Mouse (Mus musculus): ENCODE results near the gene Nrxn3. TPM values are rescaled to one million over a fixed set of nuclear protein-coding genes. Genes with fewer than 3 reads are reported as not detected.

Gene Nrxn3
- polyA plus RNA-seq, 1 experiment: not detected

DNA sequence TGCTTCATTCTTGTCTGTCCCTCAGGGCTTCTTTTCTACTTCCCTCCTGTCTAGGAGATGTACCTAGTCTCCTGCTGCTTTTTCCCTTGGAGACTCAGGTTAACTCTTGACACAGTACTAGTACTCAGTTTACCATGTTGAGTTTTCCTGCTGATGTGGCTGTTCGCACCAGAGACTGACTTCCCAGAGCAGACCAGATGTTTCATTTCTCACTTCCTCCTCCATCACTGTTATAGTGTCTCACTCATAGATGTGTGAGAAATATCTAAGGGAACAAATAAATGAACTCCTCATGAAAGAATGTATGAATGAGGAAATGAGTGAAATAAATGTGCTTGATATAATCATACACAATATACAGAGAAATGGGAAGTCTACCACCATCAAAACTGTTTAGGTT, 1558.6 kb downstream of the Nrxn3 start:
- Histone ChIP-seq H3K4me3 (ENCODE audit: insufficient read depth, low read length) (no peak overlapping the region), H3K4me1 (ENCODE audit: control insufficient read depth, insufficient read depth, low read length) (no peaks in the 10 kb centered on the region), H3K27ac (ENCODE audit: insufficient read depth, low read depth, low read length) (no peak overlapping the region)
- TF ChIP-seq POLR2A (IDR thresholded peaks at IDR 0.05; ENCODE audit: borderline replicate concordance, low read depth, low read length): no peak
- TF ChIP-seq CTCF (IDR thresholded peaks at IDR 0.05; ENCODE audit: low read depth, low read length): no peak

DNA sequence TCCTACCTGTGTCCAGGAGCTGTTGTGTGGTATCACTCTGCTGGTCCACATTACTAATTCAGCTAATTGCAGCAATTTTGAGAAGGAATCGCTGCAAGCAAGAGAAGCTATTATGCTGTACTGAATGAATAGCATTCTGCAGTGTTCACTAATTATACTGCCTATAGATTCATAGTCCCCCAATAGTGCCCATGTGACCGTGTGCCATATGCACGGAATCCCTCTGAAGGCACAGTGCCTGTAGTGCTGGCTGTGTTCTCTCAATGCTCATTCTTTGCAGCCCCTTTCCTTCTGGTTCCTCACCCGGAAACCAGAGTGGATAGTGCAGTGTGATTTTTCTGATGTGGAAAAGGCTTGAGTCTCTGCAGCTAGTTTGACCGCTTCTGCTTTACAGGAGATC, 1560.3 kb downstream of the Nrxn3 start:
- H3K4me3 ChIP-seq (ENCODE audit: insufficient read depth, low read length): no peak overlapping the region
- H3K4me1 ChIP-seq (ENCODE audit: control insufficient read depth, insufficient read depth, low read length): no peaks in the 10 kb centered on the region
- no peak overlapping the region for H3K27ac ChIP-seq (ENCODE audit: insufficient read depth, low read depth, low read length)
- TF ChIP-seq POLR2A (IDR thresholded peaks at IDR 0.05; ENCODE audit: borderline replicate concordance, low read depth, low read length) (no peak), CTCF (IDR thresholded peaks at IDR 0.05; ENCODE audit: low read depth, low read length) (no peak)

GRCm38 (mm10) chr12:90302671-90303070, 1580.0 kb downstream of the Nrxn3 start:
- no peak overlapping the region for H3K4me3 ChIP-seq (ENCODE audit: insufficient read depth, low read length)
- H3K27ac ChIP-seq (ENCODE audit: insufficient read depth, low read depth, low read length): no peak overlapping the region
- TF ChIP-seq CTCF (IDR thresholded peaks at IDR 0.05; ENCODE audit: low read depth, low read length) (no peak), POLR2A (IDR thresholded peaks at IDR 0.05; ENCODE audit: borderline replicate concordance, low read depth, low read length) (no peak)
- no peaks in the 10 kb centered on the region for H3K4me1 ChIP-seq (ENCODE audit: control insufficient read depth, insufficient read depth, low read length)

DNA sequence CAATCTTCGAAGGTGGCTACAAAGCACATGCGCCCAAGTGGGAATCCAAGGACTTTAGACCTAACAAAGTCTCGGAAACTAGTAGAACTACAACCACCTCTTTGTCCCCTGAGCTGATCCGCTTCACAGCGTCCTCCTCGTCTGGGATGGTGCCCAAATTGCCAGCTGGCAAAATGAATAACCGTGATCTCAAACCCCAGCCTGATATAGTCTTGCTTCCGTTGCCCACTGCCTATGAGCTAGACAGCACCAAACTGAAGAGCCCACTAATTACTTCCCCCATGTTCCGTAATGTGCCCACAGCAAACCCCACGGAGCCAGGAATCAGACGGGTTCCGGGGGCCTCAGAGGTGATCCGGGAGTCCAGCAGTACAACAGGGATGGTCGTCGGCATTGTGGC, 1609.1 kb downstream of the Nrxn3 start:
- TF ChIP-seq CTCF (IDR thresholded peaks at IDR 0.05; ENCODE audit: low read depth, low read length): no peak
- no peak for TF ChIP-seq POLR2A (IDR thresholded peaks at IDR 0.05; ENCODE audit: borderline replicate concordance, low read depth, low read length)
- no peak overlapping the region for H3K4me3 ChIP-seq (ENCODE audit: insufficient read depth, low read length)
- no peaks in the 10 kb centered on the region for H3K4me1 ChIP-seq (ENCODE audit: control insufficient read depth, insufficient read depth, low read length)
- H3K27ac ChIP-seq (ENCODE audit: insufficient read depth, low read depth, low read length): no peak overlapping the region

DNA sequence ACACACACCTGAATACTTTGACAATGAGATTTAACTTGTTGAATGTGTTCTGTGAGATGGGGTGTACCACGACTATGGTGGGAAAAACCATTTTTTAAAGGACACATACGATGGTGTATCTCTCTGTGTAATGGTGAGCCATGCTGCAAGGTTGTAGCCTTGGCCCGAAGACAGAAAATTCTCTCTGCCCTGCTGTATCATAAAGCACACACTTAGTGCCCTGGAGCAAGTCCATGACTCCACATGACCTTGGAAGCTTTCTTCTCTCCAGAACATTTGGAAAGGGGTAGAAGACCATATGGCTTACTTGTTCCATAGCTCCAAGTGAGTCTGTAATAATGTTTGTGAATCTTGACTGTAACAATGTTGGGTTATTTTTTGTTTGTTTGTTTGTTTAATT, 1609.8 kb downstream of the Nrxn3 start:
- Histone ChIP-seq H3K4me1 (ENCODE audit: control insufficient read depth, insufficient read depth, low read length) (no peaks in the 10 kb centered on the region), H3K4me3 (ENCODE audit: insufficient read depth, low read length) (no peak overlapping the region), H3K27ac (ENCODE audit: insufficient read depth, low read depth, low read length) (no peak overlapping the region)
- TF ChIP-seq CTCF (IDR thresholded peaks at IDR 0.05; ENCODE audit: low read depth, low read length): no peak
- TF ChIP-seq POLR2A (IDR thresholded peaks at IDR 0.05; ENCODE audit: borderline replicate concordance, low read depth, low read length): no peak

DNA sequence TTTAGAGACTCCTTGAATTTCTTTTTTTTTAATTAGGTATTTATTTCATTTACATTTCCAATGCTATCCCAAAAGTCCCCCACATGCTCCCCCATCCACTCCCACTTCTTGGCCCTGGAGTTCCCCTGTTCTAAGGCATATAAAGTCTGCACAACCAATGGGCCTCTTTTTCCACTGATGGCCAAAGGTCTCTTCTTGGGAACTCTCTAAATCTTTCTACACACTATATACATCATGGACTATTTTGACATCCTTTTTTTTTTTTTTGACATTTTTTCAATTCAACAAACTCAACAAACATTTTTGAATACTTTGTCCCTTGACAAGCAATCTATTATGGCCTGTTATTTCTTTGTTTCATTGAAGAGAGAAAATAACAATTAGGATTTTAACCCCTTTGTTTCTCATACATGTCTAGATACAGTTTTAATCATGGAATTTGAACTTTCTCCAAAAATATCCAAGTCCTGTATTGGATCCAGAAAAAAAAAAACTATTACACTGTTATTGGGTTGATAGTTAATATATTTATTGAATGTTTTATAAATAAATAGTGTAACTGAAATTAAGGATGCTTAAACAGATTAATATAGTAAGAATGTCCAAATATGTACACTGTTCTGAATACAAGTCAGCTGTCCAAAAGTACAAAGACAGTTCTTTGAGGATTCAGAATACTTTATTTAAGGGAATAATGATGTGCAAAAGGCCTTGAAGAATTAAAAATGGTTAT, 1615.0 kb downstream of the Nrxn3 start:
- Histone ChIP-seq H3K27ac (ENCODE audit: insufficient read depth, low read depth, low read length) (no peak overlapping the region), H3K4me3 (ENCODE audit: insufficient read depth, low read length) (no peak overlapping the region), H3K4me1 (ENCODE audit: control insufficient read depth, insufficient read depth, low read length) (no peaks in the 10 kb centered on the region)
- TF ChIP-seq CTCF (IDR thresholded peaks at IDR 0.05; ENCODE audit: low read depth, low read length) (no peak), POLR2A (IDR thresholded peaks at IDR 0.05; ENCODE audit: borderline replicate concordance, low read depth, low read length) (no peak)

GRCm38 (mm10) chr12:90338229-90338557, 1615.5 kb downstream of the Nrxn3 start:
- TF ChIP-seq POLR2A (IDR thresholded peaks at IDR 0.05; ENCODE audit: borderline replicate concordance, low read depth, low read length) (no peak), CTCF (IDR thresholded peaks at IDR 0.05; ENCODE audit: low read depth, low read length) (no peak)
- no peak overlapping the region for H3K4me3 ChIP-seq (ENCODE audit: insufficient read depth, low read length)
- H3K4me1 ChIP-seq (ENCODE audit: control insufficient read depth, insufficient read depth, low read length): no peaks in the 10 kb centered on the region
- no peak overlapping the region for H3K27ac ChIP-seq (ENCODE audit: insufficient read depth, low read depth, low read length)
